Mouse (Mus musculus): ENCODE measurements around the gene Zfp362.
A peak's percentile ranks its signal among the peaks of the same experiment; 100 is the strongest.

Zfp362 gene

GRCm38 (mm10) chr4:128806043-128806826 lies at the start of gene Zfp362:
TSS of gene Zfp362 (minus strand) at chr4:128806045.
- DNase-seq (ENCODE audit: low spot score), result no peak

- DNase-seq (ENCODE audit: low spot score), result peak; percentile 80
Measured at GRCm38 (mm10) chr4:128855613-128856040, 49.8 kb upstream of the Zfp362 start.

- no peak for DNase-seq (ENCODE audit: low spot score)
Measured at GRCm38 (mm10) chr4:128853117-128853516, 47.3 kb upstream of the Zfp362 start.

GRCm38 (mm10) chr4:128852266-128852887 lies 46.5 kb upstream of the Zfp362 start:
- DNase-seq (ENCODE audit: low spot score), result no peak

- DNase-seq (ENCODE audit: low spot score), result no peak
Measured at GRCm38 (mm10) chr4:128849686-128850085, 43.8 kb upstream of the Zfp362 start.

- no peak for DNase-seq (ENCODE audit: low spot score)
Measured at GRCm38 (mm10) chr4:128848961-128849360, 43.1 kb upstream of the Zfp362 start.

GRCm38 (mm10) chr4:128845367-128845973 lies 39.6 kb upstream of the Zfp362 start:
- DNase-seq (ENCODE audit: low spot score), result no peak

GRCm38 (mm10) chr4:128844566-128844965 lies 38.7 kb upstream of the Zfp362 start:
- DNase-seq (ENCODE audit: low spot score), result no peak

GRCm38 (mm10) chr4:128841259-128841658 lies 35.4 kb upstream of the Zfp362 start:
- no peak for DNase-seq (ENCODE audit: low spot score)

- peak; percentile 38 for DNase-seq (ENCODE audit: low spot score)
Measured at GRCm38 (mm10) chr4:128839811-128840738, 34.2 kb upstream of the Zfp362 start.

GRCm38 (mm10) chr4:128838202-128838601 lies 32.4 kb upstream of the Zfp362 start:
- DNase-seq (ENCODE audit: low spot score), result no peak

GRCm38 (mm10) chr4:128824131-128824530 lies 18.3 kb upstream of the Zfp362 start:
- no peak for DNase-seq (ENCODE audit: low spot score)

- no peak for DNase-seq (ENCODE audit: low spot score)
Measured at GRCm38 (mm10) chr4:128820568-128820967, 14.7 kb upstream of the Zfp362 start.

- no peak for DNase-seq (ENCODE audit: low spot score)
Measured at GRCm38 (mm10) chr4:128817011-128817410, 11.2 kb upstream of the Zfp362 start.

GRCm38 (mm10) chr4:128811382-128812056 lies 5.7 kb upstream of the Zfp362 start:
- peak; percentile 91 for DNase-seq (ENCODE audit: low spot score)

GRCm38 (mm10) chr4:128806827-128807179 lies 958 bp upstream of the Zfp362 start:
- DNase-seq (ENCODE audit: low spot score), result peak; percentile 76

GRCm38 (mm10) chr4:128805150-128806042 lies 449 bp downstream of the Zfp362 start:
- DNase-seq (ENCODE audit: low spot score), result no peak

GRCm38 (mm10) chr4:128804426-128805149 lies 1.3 kb downstream of the Zfp362 start:
- DNase-seq (ENCODE audit: low spot score), result no peak

GRCm38 (mm10) chr4:128803569-128803968 lies 2.3 kb downstream of the Zfp362 start:
- DNase-seq (ENCODE audit: low spot score), result no peak
